Mouse (Mus musculus) cerebellum, adult 2 months (tissue): ENCODE data around the gene Map3k6.

Source experiments
- CTCF ChIP-seq: fragments of 200-500 bp; IDR thresholded peaks from 2 replicates; pipeline ENCODE4 v1.5.1; 2011; ENCODE audit warnings: low read depth, mild to moderate bottlenecking, control low read depth, low read length, moderate library complexity, borderline replicate concordance; ENCODE audit not compliant: insufficient read depth
- POLR2A ChIP-seq: fragments of 200-500 bp; IDR thresholded peaks from 2 replicates; pipeline ENCODE4 v1.6.1; 2011; ENCODE audit warnings: low read length, control low read depth, borderline replicate concordance; ENCODE audit not compliant: insufficient read depth

GRCm38 (mm10) chr4:133263756-133264155 is 23.1 kb downstream of the Map3k6 start:
- TF ChIP-seq CTCF (no peak), POLR2A (no peak)
